Mouse (Mus musculus): ENCODE measurements around the gene Arhgap27.

GRCm38 (mm10) chr11:103373922-103374321 is 10.4 kb upstream of the Arhgap27 start:
- no peak for TF ChIP-seq TAL1 (IDR thresholded peaks at IDR 0.05; ENCODE audit: low read length)
- TF ChIP-seq GATA1 (IDR thresholded peaks at IDR 0.05; ENCODE audit: low read length) = no peak

Measured in erythroblast, embryonic 14.5 days (primary cell).